Mouse (Mus musculus) heart, embryonic 12.5 days (tissue): Measurements from ENCODE around the gene Ttpal. TPM values are rescaled to one million over a fixed set of nuclear protein-coding genes. Genes with fewer than 3 reads are reported as not detected.
"Not testable (repeated sequence)": the region's sequence is repeated elsewhere in the genome, so short reads cannot be mapped to it uniquely, and the experiment has no call there.

ENCODE experiments used
- ATAC-seq: fragments of 200-750 bp; cut with Nextera tagmentation; 2 replicates; pipeline ENCODE4 v1.8.0; 2017; ENCODE audit warnings: moderate TSS enrichment, moderate library complexity; ENCODE audit not compliant: insufficient number of reproducible peaks, low FRiP score
- H3K27ac ChIP-seq: fragments of 300-500 bp; sonication (generic); 2 replicates; pipeline ENCODE4 v1.5.1; 2016; ENCODE audit warnings: mild to moderate bottlenecking, moderate library complexity; ENCODE audit not compliant: poor library complexity, severe bottlenecking
- H3K27me3 ChIP-seq: fragments of 300-500 bp; sonication (generic); replicated peaks from 2 replicates; pipeline ENCODE4 v1.6.1; 2016; ENCODE audit warnings: mild to moderate bottlenecking, moderate library complexity
- H3K36me3 ChIP-seq: fragments of 300-500 bp; sonication (generic); 2 replicates; pipeline ENCODE4 v1.6.1; 2016; ENCODE audit warnings: mild to moderate bottlenecking, moderate library complexity
- H3K4me1 ChIP-seq: fragments of 300-500 bp; sonication (generic); replicated peaks from 2 replicates; pipeline ENCODE4 v1.6.1; 2016; ENCODE audit warnings: mild to moderate bottlenecking
- H3K4me2 ChIP-seq: fragments of 300-500 bp; sonication (generic); 2 replicates; pipeline ENCODE4 v1.6.1; 2016; ENCODE audit warnings: mild to moderate bottlenecking, moderate library complexity
- H3K4me3 ChIP-seq: fragments of 300-500 bp; sonication (generic); 2 replicates; pipeline ENCODE4 v1.5.1; 2016; ENCODE audit warnings: mild to moderate bottlenecking
- H3K9ac ChIP-seq: fragments of 300-500 bp; sonication (generic); 2 replicates; pipeline ENCODE4 v1.6.1; 2016; ENCODE audit warnings: mild to moderate bottlenecking, moderate library complexity
- H3K9me3 ChIP-seq: fragments of 300-500 bp; sonication (generic); replicated peaks from 2 replicates; pipeline ENCODE4 v1.6.1; 2016; ENCODE audit warnings: mild to moderate bottlenecking, moderate library complexity
- WGBS: fragments of 180-500 bp; shearing (Covaris S2); methylation state at CpG from one replicate; pipeline ENCODE4 v1.1.7; 2016; 5-methylcytosine and 5-hydroxymethylcytosine counted together
- polyA plus RNA-seq: library from polyadenylated mRNA; unstranded; fragments of >200 nt; fragmentation: Nextera tagmentation; extraction: Ambion mirVana; gene quantifications from 2 replicates; pipeline ENCODE4 v1.2.1, GENCODE M21; 2016

Ttpal gene
- polyA plus RNA-seq, 1 experiment from 2014 or later, result 26.9 TPM

- 61% methylated on average over 11 of the region's 11 CpGs for WGBS
- Histone ChIP-seq H3K4me2 (peak overlapping the region; percentile 73), H3K9ac (peak overlapping the region; percentile 98; the same call in 1 of the 2 replicates)
These were observed 43.8 kb downstream of the Ttpal start for GRCm38 (mm10) chr2:163645700-163646460.

DNA sequence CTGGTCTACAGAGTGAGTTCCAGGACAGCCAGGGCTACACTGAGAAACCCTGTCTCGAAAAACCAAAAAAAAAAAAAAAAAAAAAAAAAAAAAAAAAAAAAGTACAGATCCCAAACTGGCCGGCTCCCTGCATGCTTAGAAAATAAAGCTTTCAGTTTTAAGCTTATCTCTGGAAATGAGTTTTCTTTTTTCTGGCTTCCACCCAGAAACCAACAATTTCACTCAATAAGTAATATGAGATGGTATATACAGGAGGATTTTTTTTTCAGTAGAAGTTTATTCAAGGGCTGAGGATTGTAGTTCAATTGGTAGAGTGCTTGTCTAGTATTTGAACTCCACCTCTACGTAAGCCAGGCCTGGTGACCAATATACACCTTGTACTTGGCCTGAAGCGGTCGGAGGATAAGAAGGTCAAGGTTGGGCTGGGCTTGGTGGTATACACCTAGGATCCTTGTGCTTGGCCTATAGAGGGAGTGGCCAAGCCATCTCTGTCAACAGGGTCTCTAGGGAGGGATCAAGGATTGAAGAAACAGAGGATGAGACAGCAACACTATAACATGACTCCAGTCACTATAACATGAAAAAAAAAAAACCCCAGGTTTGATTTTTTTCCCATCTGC, 44.5 kb downstream of the Ttpal start:
- H3K4me1 ChIP-seq, result peaks cover 28% of the 10 kb centered on the region
- H3K27ac ChIP-seq, result no peak overlapping the region
- no peak for ATAC-seq
- H3K4me3 ChIP-seq, result no peak overlapping the region
- no peaks in the 10 kb centered on the region for H3K36me3 ChIP-seq
- 81% methylated on average over 5 of the region's 5 CpGs for WGBS
- H3K9ac ChIP-seq, result no peak overlapping the region
- H3K9me3 ChIP-seq, result peaks cover 9% of the 10 kb centered on the region
- no peaks in the 10 kb centered on the region for H3K27me3 ChIP-seq
- no peak overlapping the region for H3K4me2 ChIP-seq

More at GRCm38 (mm10) chr2:163645700-163646460, 43.8 kb downstream of the Ttpal start:
- peak overlapping the region; percentile 97; the same call in 1 of the 2 replicates for H3K4me3 ChIP-seq
- peaks cover 9% of the 10 kb centered on the region for H3K9me3 ChIP-seq
- peaks cover 34% of the 10 kb centered on the region for H3K4me1 ChIP-seq
- 0 out of 2 replicates have a peak, but pooled peaks cover 3% of the 10 kb centered on the region for H3K36me3 ChIP-seq
- no peak for ATAC-seq
- H3K27me3 ChIP-seq, result no peaks in the 10 kb centered on the region
- H3K27ac ChIP-seq, result peak overlapping the region; percentile 100

DNA sequence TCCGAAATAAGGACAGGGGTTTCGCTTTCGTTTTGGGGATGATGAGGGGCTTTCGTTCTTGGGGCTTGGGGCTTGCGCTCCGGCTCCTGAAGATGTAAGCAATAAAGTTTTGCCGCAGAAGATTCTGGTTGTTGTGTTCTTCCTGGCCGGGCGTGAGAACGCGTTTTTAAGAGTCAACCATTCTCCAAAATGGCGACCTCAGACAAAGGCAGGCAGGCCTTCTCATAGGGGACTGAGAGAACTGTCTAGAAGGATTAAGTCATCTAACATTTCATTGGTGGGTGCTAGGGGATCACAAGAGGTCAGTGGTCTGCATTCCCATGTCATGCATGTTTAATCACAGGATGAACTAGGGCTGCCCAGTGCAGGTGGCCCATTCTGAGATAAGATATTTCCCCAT, 53.6 kb downstream of the Ttpal start:
- H3K36me3 ChIP-seq, H3K9ac ChIP-seq, H3K27me3 ChIP-seq, H3K4me2 ChIP-seq, ATAC-seq, H3K4me3 ChIP-seq, H3K27ac ChIP-seq, H3K9me3 ChIP-seq: not testable (repeated sequence)
- 93% methylated on average over 9 of the region's 12 CpGs for WGBS
- peaks cover 17% of the 10 kb centered on the region for H3K4me1 ChIP-seq

GRCm38 (mm10) chr2:163657486-163657885, 55.4 kb downstream of the Ttpal start:
- Histone ChIP-seq H3K36me3 (no peaks in the 10 kb centered on the region), H3K9me3 (no peaks in the 10 kb centered on the region), H3K9ac (no peak overlapping the region), H3K4me1 (peaks cover 35% of the 10 kb centered on the region), H3K4me2 (no peak overlapping the region), H3K27ac (no peak overlapping the region), H3K4me3 (no peak overlapping the region), H3K27me3 (no peaks in the 10 kb centered on the region)
- 83% methylated on average over 2 of the region's 2 CpGs for WGBS
- ATAC-seq, result no peak

GRCm38 (mm10) chr2:163657975-163658886, 56.1 kb downstream of the Ttpal start, which contains the start of gene Pkig:
TSS of gene Pkig (plus strand) at chr2:163658386.
- Histone ChIP-seq H3K27me3 (no peaks in the 10 kb centered on the region), H3K9me3 (no peaks in the 10 kb centered on the region), H3K36me3 (no peaks in the 10 kb centered on the region), H3K4me2 (peak within 1 kb of the TSS; percentile 72), H3K4me3 (peak within 1 kb of the TSS; percentile 74), H3K27ac (peak within 1 kb of the TSS; percentile 76), H3K4me1 (peaks cover 41% of the 10 kb centered on the region), H3K9ac (peak within 1 kb of the TSS; percentile 81)
- 1% methylated on average over 70 of the region's 71 CpGs for WGBS
- ATAC-seq, result peak; percentile 91

DNA sequence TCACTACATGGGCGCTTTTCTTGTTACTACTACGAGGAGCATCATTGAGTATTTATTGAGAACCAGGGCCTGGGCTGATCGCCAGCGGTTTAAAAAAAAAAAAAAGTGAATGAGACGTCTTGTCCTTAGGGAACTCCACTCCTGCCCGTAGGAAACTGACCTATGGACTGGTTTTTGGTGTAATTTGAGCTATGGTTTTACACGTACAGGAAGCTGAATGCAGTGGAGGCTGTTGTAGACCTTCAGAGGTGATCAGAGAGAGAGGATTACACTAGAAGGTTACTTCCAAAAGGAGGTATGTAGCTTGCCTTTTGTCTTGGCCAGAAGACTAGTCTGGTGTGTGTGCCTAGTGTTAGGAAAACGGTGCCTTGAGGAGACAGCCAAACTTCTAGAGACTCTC, 56.8 kb downstream of the Ttpal start:
- Histone ChIP-seq H3K9ac (peak overlapping the region; percentile 81), H3K27ac (peak overlapping the region; percentile 76), H3K27me3 (no peaks in the 10 kb centered on the region), H3K4me3 (peak overlapping the region; percentile 74), H3K4me1 (peaks cover 45% of the 10 kb centered on the region), H3K36me3 (peaks cover 4% of the 10 kb centered on the region; the same call in 1 of the 2 replicates), H3K9me3 (no peaks in the 10 kb centered on the region), H3K4me2 (peak overlapping the region; percentile 72)
- no peak; the same call in 1 of the 2 replicates for ATAC-seq
- WGBS, result under 1% methylated on average over 8 of the region's 8 CpGs

DNA sequence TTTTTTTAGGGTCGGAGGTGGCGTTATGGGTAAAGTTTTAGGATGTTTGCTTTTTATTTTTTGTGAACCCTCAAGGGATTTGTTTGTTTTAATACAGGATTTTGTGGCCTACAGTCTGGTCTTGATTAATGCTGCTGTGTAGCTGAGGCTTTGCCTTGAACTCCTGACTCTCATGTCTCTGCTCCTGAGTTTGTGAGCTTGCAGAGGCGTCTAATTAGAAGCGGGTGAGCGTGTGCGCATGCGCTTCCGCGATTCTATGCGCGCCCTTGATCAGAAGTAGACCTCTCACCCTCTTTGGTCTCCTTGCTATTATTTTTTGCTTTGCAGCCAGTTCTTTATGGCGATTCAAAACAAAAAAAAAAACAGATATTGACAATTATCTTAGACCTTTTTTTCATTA, 57.3 kb downstream of the Ttpal start:
- H3K9me3 ChIP-seq, result no peaks in the 10 kb centered on the region
- peak overlapping the region; percentile 74 for H3K4me3 ChIP-seq
- 78% methylated on average over 12 of the region's 12 CpGs for WGBS
- H3K9ac ChIP-seq, result peak overlapping the region; percentile 81
- H3K27ac ChIP-seq, result peak overlapping the region; percentile 76; the same call in 1 of the 2 replicates
- peaks cover 50% of the 10 kb centered on the region for H3K4me1 ChIP-seq
- H3K4me2 ChIP-seq, result peak overlapping the region; percentile 72
- no peaks in the 10 kb centered on the region for H3K27me3 ChIP-seq
- H3K36me3 ChIP-seq, result peaks cover 7% of the 10 kb centered on the region; the same call in 1 of the 2 replicates
- ATAC-seq, result no peak

GRCm38 (mm10) chr2:163660103-163660701, 58.1 kb downstream of the Ttpal start:
- Histone ChIP-seq H3K4me2 (0 out of 2 replicates have a peak overlapping the region, but pooled peaks have one; percentile 3), H3K9me3 (no peaks in the 10 kb centered on the region), H3K36me3 (peaks cover 7% of the 10 kb centered on the region; the same call in 1 of the 2 replicates), H3K4me3 (no peak overlapping the region), H3K9ac (no peak overlapping the region), H3K27me3 (no peaks in the 10 kb centered on the region), H3K27ac (no peak overlapping the region), H3K4me1 (peaks cover 57% of the 10 kb centered on the region)
- 69% methylated on average over 5 of the region's 5 CpGs for WGBS
- no peak for ATAC-seq

DNA sequence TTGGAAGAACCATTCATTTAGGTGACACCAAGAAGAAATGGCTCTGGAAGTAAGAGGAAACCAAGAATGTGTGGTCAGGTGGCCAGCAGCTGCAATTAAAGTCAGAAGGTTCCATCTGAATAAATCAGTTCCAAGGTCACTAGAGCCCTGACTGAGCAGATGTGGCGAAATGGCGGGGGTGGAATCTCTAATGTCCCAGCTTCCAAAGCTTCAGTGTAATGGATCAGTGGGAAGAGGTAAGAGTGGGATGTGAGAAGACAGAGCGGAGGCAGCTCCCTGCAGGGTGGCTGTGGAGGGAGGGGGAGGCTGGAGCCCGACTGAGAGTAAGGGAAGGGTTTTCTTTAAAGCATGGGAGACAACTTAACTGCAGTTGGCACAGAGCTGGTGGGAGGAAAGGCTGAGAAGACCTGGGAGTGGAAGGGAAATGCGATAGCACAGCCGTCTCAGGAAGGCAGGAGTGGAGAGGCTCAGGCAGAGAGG, 59.3 kb downstream of the Ttpal start:
- Histone ChIP-seq H3K9ac (no peak overlapping the region), H3K4me3 (no peak overlapping the region), H3K4me2 (no peak overlapping the region), H3K4me1 (peaks cover 59% of the 10 kb centered on the region), H3K9me3 (no peaks in the 10 kb centered on the region), H3K36me3 (peaks cover 14% of the 10 kb centered on the region; the same call in 1 of the 2 replicates), H3K27me3 (no peaks in the 10 kb centered on the region), H3K27ac (peak overlapping the region; percentile 37)
- 54% methylated on average over 6 of the region's 6 CpGs for WGBS
- no peak for ATAC-seq

DNA sequence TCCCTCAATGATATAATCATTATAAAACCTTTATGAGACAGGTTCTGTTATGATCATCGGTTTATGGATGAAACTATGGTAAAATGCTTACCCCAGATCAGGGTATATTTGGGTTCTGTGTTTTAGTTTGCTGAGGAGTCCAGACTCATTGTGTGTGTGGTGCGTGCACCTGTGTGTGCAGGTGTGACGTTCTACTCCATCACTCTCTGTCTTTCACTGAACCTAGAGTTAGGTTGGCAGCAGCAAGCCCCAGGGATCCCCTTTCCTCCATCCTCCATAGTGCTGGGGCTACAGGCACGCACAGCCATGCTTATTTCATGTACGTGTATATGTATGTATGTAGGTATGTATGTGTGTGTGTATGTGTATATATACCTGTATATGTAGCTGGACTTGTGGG, 60.0 kb downstream of the Ttpal start:
- no peak for ATAC-seq
- H3K9me3 ChIP-seq, result no peaks in the 10 kb centered on the region
- no peak overlapping the region for H3K4me2 ChIP-seq
- H3K27me3 ChIP-seq, result no peaks in the 10 kb centered on the region
- H3K4me1 ChIP-seq, result peaks cover 61% of the 10 kb centered on the region
- H3K27ac ChIP-seq, result no peak overlapping the region
- no peak overlapping the region for H3K9ac ChIP-seq
- 88% methylated on average over 5 of the region's 5 CpGs for WGBS
- H3K4me3 ChIP-seq, result no peak overlapping the region
- H3K36me3 ChIP-seq, result peaks cover 14% of the 10 kb centered on the region; the same call in 1 of the 2 replicates
